In genomic region chr6:91359672-91360370, GRCm38 (mm10) we compare ENCODE assay signal across 15 mouse cellular contexts. TPM values are rescaled to one million over a fixed set of nuclear protein-coding genes. Genes with fewer than 3 reads are reported as not detected.
DNase-seq lines count a peak whose midpoint lies in the region; ATAC-seq lines count a peak whose summit lies in the region.
"Had no signal": no experiment of that assay in that cellular context is flagged by ENCODE, and none has a peak within 500 bp of the region (broad histone marks: within the 10 kb centered on the region; RNA-seq: fewer than 3 reads in every experiment).

No protein-coding gene starts in this region.

- no peak overlapping the region for H3K4me2 ChIP-seq in forebrain, embryonic 16.5 days (ENCODE audit: low read length)
- no peak overlapping the region for H3K4me2 ChIP-seq in liver, embryonic 11.5 days
- H3K4me2 ChIP-seq: lung, embryonic 15.5 days had no signal

- H3K27me3 ChIP-seq in forebrain, embryonic 16.5 days (replicated peaks; ENCODE audit: control insufficient read depth, insufficient read depth, low read length), result no peaks in the 10 kb centered on the region
- no peaks in the 10 kb centered on the region for H3K27me3 ChIP-seq in liver, embryonic 11.5 days (replicated peaks; ENCODE audit: control insufficient read depth, insufficient read depth, low read length)
- H3K27me3 ChIP-seq: lung, embryonic 15.5 days had no signal

- no peak overlapping the region for H3K9ac ChIP-seq in forebrain, embryonic 16.5 days (replicated peaks; ENCODE audit: low read depth, low read length)
- no peak overlapping the region for H3K9ac ChIP-seq in liver, embryonic 11.5 days (ENCODE audit: low read depth, low read length)
- H3K9ac ChIP-seq: lung, embryonic 15.5 days had no signal

- WGBS in forebrain, embryonic 16.5 days, result 65% methylated on average over 7 of the region's 7 CpGs
- 72% methylated on average over 7 of the region's 7 CpGs for WGBS in liver, embryonic 11.5 days

- ATAC-seq in forebrain, embryonic 16.5 days, result peak; percentile 85
- no peak for ATAC-seq in liver, embryonic 11.5 days (replicated peaks; ENCODE audit: low FRiP score)
- ATAC-seq: intestine, embryonic 16.5 days had no signal

- H3K4me3 ChIP-seq in forebrain, embryonic 16.5 days (replicated peaks; ENCODE audit: low read length), result no peak overlapping the region
- H3K4me3 ChIP-seq in liver, embryonic 11.5 days (ENCODE audit: low read depth, low read length), result no peak overlapping the region
- H3K4me3 ChIP-seq: lung, embryonic 15.5 days had no signal

- no peaks in the 10 kb centered on the region for H3K9me3 ChIP-seq in forebrain, embryonic 16.5 days (ENCODE audit: control insufficient read depth, low read length)
- no peaks in the 10 kb centered on the region for H3K9me3 ChIP-seq in liver, embryonic 11.5 days (ENCODE audit: control insufficient read depth, low read length)
- H3K9me3 ChIP-seq: lung, embryonic 15.5 days had no signal

- H3K36me3 ChIP-seq in forebrain, embryonic 16.5 days (ENCODE audit: control insufficient read depth, insufficient read depth), result no peaks in the 10 kb centered on the region
- H3K36me3 ChIP-seq in liver, embryonic 11.5 days (ENCODE audit: control insufficient read depth, insufficient read depth, low read length), result no peaks in the 10 kb centered on the region
- H3K36me3 ChIP-seq: lung, embryonic 15.5 days had no signal

- DNase-seq in right cerebral cortex, adult 18-20 months, result peak; percentile 42
- DNase-seq in right cerebral cortex, adult 2 months (ENCODE audit: low spot score in 2 of 2), result no peak
- peak; percentile 87 for DNase-seq in cerebellum, adult 8-10 months
- peak; percentile 73 for DNase-seq in telencephalon, adult 2 months (ENCODE audit: low read depth, low spot score)
- no peak for DNase-seq in heart, adult 18-20 months
- DNase-seq in liver, embryonic 11.5 days (ENCODE audit: low spot score), result no peak
- DNase-seq: adrenal gland, adult 8-10 months; heart, postnatal 14 days; liver had no signal

- peaks cover 27% of the 10 kb centered on the region for H3K4me1 ChIP-seq in forebrain, embryonic 16.5 days (replicated peaks; ENCODE audit: control insufficient read depth, insufficient read depth, low read length)
- H3K4me1 ChIP-seq in liver, embryonic 11.5 days (replicated peaks; ENCODE audit: control insufficient read depth, insufficient read depth, low read length), result no peaks in the 10 kb centered on the region

- H3K27ac ChIP-seq in forebrain, embryonic 16.5 days (ENCODE audit: low read length), result peak overlapping the region; percentile 56
- no peak overlapping the region for H3K27ac ChIP-seq in liver, embryonic 11.5 days (ENCODE audit: low read depth, low read length)
- H3K27ac ChIP-seq: lung, embryonic 15.5 days had no signal

RNA-seq across cellular contexts. Expression of gene Wnt7a, which starts 51.3 kb away (rescaled TPM):
- polyA plus RNA-seq in forebrain, embryonic 16.5 days (2015; fragmentation: Nextera tagmentation; extraction: Ambion mirVana), result 22.7 and 23.0 TPM in 2 replicates
- not detected for total RNA-seq in heart, adult 18-20 months (2021)
- polyA plus RNA-seq in liver, embryonic 11.5 days (2014; fragmentation: Nextera tagmentation; extraction: Ambion mirVana), result 0.05 and 0.30 TPM in 2 replicates
- total RNA-seq: adrenal gland, adult 8-10 months; CH12.LX; heart, adult 8-10 months; megakaryocyte-erythroid progenitor cell, adult 5-6 weeks had no signal
- polyA plus RNA-seq: intestine, embryonic 16.5 days had no signal

Comparison
In these comparisons a context has a peak if more than half of its experiments do, and no peak if none do; other contexts are left out.
1. DNase-seq: peak in right cerebral cortex, adult 18-20 months (single experiment), cerebellum, adult 8-10 months (single experiment) and telencephalon, adult 2 months (single experiment); none in right cerebral cortex, adult 2 months (0 of 2), heart, adult 18-20 months (0 of 2) and liver, embryonic 11.5 days (single experiment).
2. RNA of gene Wnt7a, which starts 51.3 kb away (polyA plus RNA-seq): 22.7 to 23.0 TPM in forebrain, embryonic 16.5 days; 0.05 to 0.30 TPM in liver, embryonic 11.5 days; every median in the first group is over 10 times any median in the second.